Mouse (Mus musculus) left cerebral cortex, adult 9 months (tissue): ENCODE data around the gene Taf8.
"Not testable (repeated sequence)": the region's sequence is repeated elsewhere in the genome, so short reads cannot be mapped to it uniquely, and the experiment has no call there.

Experiments used
- DNase-seq, 2 experiments: peaks; one replicate each; pipeline ENCODE4 v3.0.0; 2022; ENCODE audit warnings: low spot score in 2 of 2

Taf8 gene

DNA sequence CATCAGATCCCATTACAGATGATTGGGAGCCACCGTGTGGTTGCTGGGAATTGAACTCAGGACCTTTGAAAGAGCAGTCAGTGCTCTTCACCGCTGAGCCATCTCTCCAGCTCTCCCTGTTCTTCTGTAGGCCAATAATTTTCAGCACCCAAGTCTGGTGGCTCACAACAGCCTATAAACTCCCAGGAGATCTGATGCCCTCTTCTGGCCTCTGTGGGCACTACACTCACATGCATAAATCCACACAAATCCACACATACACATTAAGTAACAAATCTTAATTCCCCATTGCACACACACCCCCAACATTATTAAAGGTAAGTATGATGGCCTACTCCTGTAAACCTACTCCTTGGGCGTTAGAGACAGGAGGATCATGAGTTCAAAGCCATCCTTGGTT lies 14.1 kb upstream of the Taf8 start:
- DNase-seq: no peak

DNA sequence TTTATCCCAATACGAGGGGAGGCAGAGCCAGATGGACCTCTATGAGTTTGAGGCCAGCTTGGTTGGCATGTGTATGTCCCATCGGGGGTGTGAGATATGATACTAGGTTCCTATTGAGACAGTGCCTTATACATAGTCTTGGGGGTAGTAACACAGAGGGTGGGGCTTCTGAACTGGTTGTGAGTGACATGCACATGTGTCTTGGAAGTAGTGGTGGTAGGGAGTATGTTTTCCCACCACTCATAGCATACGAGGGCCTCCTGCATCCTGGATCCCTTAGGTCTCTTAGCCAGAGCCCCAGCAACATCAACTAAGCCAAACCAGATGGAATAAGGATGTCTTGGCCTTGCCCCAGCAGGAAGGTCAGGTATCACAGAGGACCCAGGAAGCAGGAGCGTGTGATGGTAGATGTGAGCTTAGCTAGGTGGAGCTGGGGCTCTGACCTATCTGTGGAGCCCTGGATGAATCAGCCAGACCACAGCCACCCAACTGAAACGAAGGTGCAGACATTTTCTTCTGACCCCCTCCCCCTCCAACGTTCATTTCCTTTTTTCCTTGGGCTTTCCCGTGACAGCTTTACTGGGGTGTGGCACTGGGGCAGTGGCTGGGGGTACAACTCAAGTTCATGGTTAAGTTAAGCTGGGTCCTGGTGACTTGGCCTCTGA lies 13.2 kb upstream of the Taf8 start:
- no peak for DNase-seq

DNA sequence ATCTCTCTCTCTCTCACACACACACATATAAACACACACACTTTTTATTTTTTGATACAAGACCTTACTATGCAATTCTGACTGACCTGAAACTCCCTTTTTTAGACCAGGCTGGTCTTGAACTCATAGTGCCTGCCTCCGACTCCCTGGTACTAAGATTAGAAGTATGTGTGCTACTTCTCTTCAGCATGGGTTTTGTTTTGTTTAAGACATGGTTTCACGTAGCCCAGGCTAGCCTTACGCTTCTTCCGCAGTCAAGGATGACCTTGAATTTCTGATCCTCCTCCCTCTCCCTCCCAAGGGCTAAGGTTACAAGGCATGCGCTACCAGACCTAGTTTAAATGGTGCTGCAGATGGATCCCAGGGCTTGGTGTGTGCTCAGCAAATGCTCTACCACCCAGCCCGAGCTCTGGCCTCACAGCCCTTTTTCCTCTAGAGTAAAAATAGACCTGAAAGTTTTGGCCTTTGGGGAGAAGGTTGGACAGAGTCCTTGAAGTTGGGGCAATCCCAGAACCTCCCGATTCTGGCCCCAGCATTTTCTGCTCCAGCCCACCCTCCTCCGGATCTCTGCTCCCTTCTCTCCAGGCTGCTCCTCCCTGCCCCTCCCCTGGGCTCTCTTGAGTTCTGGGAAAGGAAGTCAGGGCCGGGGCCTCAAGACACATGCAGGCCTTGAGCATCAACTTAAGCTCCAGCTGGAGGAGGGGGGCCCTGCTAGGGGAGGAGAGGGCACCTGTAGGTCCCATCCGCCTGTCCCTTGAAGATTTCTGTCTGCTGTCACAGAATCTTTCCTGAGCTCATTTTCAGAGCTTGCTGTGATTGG lies 11.1 kb upstream of the Taf8 start:
- DNase-seq: no peak

DNA sequence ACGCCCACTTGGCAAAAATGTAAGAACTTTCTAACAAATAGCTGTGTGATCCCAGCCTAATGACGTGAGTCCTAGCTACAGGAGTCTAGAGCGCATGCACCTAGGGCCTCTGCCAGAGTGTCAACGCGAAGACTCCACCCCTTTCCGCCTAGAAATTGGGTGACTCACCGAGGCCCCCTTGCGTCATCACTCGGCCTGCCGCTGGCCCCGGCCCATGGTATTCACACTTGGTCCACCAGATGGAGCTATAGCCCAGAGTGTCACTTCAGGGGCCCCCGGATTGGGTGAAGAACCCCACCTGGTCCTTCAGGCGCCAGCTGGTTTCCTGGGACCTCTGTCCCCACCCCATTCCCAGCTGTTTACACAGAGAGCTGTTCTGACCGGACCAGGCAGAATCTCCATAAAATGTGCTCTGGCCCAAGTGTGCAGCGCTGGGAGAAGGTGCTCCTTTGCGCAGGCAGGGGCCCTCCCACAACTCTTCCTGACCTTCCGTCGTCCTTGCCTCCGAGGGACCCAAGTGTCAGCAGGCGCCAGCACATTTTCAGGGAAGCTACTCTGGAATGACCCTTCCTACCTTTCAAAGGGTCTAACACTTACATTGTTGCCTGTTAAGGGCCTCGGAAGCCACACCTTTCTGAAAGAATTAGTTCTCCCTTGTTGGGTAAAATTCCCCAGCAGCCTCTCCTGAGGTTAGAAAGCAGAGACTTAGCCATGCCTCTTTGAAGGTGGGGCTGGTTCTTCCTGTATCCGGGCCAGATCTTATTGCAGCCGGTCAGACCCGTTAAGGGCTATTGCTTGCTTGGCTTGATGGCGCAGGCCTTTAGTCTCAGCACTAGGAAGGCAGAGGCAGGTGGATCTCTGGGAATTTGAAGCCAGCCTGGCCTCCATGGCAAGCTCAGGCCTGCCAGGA lies 9.3 kb upstream of the Taf8 start:
- DNase-seq: peak; percentile 90 to 98

DNA sequence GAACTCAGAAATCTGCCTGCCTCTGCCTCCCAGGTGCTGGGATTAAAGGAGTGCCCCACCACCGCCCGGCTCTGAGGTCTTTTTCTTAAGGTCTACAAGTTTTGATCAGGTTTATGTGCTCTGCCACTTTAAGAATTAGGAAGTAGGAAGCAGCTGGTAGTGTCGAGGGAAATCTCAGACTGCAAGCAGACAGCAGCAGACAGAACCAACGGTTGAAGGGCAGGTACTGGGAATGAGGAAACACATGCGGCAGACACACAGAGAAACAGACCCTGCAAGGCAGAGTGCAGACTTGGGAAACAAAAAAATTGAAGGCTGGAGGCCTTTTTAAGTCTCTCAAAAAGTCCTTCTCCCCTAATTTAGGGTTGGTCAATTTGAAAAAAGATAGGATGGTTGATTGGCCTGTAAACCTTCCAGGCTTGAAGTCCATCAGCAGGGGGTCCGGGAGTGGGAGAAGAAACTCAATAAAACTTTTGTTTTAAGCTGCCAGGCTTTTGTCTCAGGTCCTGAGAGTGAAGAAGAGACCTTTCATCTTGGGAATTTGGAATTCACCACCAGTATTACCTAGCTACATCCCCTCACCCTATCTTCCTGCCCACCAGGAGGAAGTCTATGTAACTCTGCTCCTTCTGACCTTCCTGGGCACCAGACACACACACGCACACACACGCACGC lies 7.1 kb upstream of the Taf8 start:
- DNase-seq: no peak

DNA sequence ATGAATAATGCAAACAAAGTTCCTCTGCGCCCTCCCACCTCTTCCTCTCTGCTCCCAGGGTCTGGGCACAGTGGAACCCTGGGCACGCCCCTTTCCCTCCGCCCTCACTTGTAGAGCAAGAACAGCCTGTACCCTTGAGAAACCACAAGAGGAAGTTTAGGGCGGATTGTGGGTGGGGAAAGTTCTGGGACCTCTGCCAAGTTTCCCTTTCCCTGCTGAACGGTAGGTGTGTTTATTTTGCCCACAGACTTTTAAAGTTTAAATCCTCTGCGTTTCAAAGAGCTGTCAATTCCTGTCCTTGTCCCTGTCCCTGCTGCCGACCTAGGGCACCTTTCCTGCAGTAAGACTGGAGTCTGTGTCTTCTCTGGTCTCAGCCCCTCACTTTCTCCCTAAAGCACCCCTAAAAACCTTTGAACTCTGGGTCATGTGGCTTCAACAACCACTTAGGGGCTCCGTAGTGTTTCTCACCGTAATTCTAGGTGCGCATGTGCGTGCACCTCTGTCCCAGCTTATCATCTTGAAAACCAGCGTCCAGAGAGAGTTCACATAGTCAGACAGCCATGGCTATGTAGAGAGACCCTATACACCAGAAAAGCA lies 6.0 kb upstream of the Taf8 start:
- DNase-seq: peak; percentile 87 to 92

DNA sequence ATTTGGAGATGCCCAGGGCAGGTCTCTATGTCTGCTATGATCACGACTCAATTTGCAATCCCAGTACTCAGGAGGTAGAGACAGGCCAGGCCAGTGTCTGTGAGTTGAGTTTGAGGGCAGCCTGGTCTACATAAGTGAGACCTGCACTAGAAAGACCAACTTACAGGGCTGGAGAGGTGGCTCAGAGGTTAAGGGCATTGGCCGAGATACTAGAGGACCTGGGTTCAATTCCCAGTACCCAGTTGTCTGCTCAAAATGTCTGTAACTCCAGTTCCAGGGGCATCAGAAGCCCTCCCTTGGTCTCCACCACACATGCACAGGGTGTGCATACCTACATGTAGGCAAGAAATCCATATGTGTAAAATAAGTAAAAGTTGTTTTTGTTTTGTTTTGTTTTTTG lies 5.4 kb upstream of the Taf8 start:
- DNase-seq: no peak

DNA sequence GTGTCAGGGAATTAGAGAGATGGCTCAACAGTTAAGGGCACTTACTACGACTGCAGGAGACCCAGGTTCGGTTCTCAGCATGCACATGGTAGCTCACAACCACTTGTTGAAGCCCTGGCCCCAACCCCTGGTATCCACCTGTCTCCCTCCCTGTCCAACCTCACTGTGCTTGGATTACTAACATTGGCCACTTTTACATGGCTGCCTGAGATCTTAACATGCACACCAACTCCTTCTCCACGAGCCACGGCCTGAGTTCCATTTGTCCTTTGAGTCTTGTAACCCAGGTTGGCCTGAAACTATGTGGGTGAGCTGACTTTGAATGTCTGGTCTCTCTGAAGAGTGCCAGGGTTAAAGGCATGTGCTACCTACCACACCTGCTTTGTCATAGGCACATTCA lies 4.6 kb upstream of the Taf8 start:
- no peak for DNase-seq

DNA sequence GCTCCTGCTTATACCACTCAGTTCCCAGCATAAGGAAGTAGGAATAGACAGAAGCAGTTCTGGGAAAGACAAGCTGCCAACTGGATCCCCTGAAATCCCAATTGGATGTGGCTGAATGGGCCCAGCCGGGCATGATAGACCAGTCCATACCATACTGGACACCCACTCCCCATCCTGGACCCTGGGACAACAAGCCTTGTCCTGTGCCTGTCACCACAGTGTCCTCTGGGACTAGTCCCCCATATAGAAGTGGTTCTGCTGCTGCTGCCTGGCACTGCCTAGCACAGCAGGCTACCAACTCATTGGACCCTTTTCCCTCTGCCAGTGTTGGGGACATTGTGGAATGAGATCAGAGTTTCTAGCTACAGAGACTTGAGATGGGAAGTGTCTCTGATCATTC lies 4.0 kb upstream of the Taf8 start:
- no peak for DNase-seq

DNA sequence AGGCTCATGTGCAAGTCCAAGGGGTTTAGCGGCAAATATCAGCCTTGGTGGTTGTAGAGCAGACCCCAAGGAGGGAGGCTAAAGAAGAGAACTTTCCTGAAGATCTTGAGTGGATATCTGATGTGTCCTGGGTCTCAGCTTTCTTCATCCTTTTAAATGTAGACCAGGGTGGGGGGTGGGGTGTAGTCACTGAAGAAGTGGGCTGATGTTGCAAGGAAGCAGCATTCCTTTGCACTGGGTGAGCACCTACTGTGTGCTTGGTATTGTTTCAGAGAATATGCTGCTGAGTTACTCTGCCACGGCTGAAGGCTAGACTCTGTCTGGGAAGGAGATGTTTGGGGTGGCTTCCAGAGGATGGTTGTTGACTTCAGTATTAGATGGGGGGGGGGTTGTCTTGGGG lies 3.5 kb upstream of the Taf8 start:
- DNase-seq: no peak

DNA sequence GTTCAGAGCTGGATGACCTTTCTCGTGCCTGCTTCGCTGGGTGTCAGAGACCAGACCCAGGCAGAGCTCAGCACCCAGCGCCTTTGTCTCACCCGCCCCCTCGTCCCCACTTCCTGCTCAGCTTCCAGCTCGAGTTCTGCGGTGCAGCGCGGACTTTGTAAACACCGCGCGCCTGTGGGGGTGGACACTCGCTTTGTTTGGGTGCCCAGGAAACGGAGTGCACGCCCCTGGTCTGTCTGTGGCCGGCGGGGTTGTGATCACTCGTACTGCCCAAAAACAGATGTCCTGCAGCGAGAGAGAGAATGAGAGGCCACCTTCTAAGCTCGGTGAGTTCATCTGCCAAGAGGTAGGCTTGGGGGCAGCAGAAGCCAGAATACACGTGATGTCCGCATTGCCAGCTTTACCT lies 2.9 kb upstream of the Taf8 start, which contains the start of gene Ccnd3:
Gene Ccnd3 (plus strand): TSS at position 111 of the 406 bp plus-strand sequence.
- peak in 1 of 2 experiments; percentile 70 for DNase-seq

DNA sequence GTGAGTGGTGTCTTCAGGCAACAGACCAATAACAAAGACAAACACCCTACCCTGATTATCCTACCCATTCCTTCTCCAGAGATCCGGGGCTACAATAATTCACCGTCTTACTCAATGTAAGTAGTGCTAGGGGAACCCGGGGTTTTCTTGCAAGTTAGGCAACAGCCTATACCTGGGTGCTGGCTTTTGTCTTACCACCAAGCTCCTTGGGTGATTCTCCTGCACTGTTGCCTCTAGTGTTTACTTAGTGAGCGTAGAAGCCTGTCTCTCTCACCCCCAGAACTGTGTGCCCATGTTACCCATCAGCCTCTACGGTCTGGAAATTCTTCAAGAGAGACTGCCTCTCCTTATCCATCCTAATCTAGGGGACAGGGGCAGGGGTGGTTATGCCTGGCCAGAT lies 2.1 kb upstream of the Taf8 start:
- DNase-seq: no peak

DNA sequence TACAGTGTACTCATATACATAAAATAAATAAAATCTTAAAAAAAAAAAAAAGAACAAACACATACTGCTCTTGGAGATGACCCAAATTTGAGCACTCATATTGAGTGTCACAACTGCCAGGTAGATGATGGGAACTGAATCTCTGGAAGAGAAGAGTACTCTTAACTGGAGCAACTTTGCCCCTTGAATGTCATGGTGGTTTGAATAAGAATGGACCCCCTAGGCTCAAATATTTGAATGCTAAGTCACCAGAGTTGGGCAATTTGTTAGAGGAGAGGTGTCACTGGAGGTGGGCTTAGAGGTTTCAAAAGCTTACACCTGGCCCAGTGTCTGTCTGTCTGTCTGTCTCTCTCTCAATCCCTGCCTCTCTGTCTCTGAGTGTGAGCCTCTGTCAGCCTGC lies 1.6 kb upstream of the Taf8 start:
- DNase-seq: no peak

DNA sequence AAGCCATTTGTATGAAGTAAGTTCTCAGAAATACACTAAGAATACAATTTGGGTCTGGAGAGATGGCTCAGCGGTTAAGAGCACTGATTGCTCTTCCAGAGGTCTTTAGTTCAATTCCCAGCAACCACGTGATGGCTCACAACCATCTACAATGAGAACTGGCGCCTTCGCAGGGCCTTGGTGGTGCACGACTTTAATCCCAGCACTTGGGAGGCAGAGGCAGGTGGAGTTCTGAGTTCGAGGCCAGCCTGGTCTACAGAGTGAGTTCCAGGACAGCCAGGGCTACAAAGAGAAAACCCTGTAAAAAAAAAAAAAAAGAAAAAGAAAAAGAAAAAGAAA lies 584 bp upstream of the Taf8 start:
- not testable (repeated sequence) for DNase-seq

DNA sequence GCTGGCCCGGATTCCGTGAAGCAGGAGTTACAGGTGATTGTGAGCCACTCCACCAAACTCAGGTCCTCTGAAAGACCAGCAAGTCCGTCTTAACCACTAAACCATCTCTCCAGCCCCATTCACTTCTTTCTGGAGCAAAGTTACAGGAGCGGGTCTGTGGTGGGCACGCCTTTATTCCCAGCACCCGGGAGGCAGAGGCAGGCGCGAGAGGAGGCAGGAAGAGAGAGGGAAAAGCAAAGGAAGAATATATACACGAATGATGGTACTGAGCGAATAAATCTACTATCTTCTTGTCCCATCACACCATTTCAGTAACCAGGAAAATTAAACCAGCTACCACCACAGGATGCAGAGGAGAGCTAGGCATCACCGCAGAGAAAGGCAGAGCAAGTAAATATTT lies 561 bp downstream of the Taf8 start:
- no peak for DNase-seq

DNA sequence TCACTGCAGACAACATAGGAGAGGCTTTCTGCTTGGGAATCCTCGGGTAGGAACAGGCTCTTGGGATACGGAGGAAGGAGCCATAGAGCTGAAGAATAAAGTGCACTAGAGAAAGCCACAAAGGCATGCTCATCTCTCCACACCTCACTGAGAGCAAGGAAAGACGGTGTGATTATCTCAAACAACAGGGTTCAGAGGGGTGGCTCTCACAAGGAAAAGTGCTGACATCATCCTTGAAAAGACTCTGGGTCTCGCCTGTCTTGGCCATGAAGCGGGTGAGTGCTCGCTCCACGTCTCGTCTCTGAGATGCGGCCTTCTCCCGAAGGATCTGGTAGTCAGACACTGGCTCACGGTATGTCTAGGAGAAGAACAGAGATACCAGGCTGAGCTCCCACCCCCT lies 8.0 kb downstream of the Taf8 start:
- DNase-seq: no peak

DNA sequence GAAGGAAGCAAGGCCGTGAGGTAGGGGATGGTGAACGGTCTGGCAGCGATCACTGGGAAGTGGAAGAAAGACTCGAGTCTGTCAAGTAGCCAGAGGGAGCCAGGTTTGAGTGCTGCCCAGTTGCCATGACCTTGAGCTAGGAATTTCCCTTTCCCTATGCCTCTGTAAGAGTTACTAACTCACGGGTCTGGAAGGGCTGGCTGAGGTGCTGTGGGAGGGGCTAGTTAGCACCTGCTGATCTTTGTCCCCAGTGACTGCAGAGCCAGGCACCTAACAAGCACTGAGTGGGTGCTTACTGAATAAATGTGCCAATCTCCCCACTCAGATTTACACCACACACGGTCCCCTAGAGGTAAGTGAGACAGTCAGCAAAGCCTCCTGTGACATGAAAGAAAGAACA lies 8.4 kb downstream of the Taf8 start:
- DNase-seq: no peak

DNA sequence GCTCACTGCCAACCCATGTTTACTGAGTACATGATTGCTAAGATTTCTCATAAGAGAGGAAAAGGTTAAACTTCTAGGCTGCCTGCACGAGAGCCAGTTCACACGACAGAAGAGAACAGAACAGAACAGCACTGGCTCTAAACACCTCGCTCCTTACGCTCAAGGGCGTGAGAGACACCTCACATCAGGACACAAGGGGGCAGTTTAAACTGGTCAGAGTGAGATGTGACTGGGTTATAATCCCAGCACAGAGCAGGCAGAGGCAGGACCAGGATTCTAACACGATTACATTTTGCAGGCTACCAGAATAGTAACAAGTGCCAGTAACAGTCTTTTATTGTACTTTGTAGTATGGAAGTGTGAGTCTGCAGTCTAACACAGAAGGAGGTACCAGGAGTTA lies 9.4 kb downstream of the Taf8 start:
- no peak for DNase-seq

DNA sequence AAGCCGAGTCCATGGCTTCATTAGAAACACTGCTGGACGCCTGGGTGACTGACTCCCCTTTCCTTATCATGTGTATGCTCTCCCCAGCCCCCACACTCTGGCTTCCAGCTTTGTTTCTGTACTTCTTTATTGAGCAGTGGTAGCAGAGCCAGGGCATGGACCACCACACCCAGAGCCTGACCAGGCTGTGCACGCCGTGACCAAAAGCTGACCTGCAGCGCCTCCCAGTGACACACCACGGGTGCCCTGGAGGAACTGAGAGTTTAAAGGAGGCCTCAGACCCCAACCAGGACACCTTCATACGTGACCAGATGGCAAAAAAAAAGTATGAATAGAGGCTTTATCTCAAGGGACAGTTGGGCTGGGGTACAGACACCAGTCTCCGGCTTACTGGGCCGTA lies 11.3 kb downstream of the Taf8 start:
- DNase-seq: no peak

DNA sequence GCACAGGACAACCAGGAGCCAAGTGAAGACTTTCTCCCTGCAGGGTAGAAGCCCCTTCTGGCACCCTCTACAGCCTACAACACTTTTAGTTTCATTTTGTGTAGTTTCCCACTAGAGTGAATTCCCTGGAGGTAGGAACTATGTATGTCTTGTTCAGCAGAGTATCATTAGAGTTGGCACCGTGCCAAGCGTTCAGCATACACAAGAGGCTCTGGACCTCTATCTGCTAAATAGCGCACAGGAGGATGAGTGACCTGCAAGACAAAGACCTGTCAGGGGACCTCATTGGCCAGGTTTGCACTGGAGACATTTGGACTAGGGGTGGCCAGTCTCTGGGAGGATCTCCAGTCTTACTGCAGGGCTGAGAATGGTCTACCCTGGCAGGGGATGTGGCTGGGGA lies 16.3 kb downstream of the Taf8 start:
- DNase-seq: no peak

DNA sequence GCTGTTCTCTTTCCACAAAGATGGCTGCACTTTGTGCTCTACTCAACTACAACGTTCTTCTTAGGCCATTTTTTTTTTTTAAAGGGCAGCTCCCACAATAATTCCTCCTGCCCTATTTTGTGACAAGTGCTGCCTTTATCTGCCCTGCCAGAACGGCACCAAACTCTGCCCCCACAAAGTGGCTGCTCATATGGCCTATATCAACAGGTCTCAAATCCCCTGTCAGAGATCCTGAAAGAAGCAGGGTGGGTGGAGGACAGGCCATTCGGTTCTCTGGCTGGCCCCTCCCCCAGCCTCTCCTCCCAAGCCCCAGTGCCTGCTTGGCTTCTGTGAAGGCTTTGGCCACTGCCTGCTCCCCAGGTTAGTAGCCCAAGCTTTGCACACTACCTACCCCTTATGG lies 17.1 kb downstream of the Taf8 start:
- DNase-seq: no peak
